Mouse (Mus musculus) liver, postnatal 0 days (tissue): Measurements from ENCODE around the gene Alpk1. TPM values are rescaled to one million over a fixed set of nuclear protein-coding genes. Genes with fewer than 3 reads are reported as not detected.

Experiments used
- ATAC-seq: fragments of 200-750 bp; cut with Nextera tagmentation; 2 replicates; pipeline ENCODE4 v1.8.0; 2017; ENCODE audit warnings: mild to moderate bottlenecking, moderate library complexity
- DNase-seq: peaks from one replicate; pipeline ENCODE4 v3.0.0-alpha.2; 2016
- H3K27ac ChIP-seq: fragments of 300-500 bp; sonication (generic); 2 replicates; pipeline ENCODE4 v1.5.1; 2014; ENCODE audit warnings: antibody characterized with exemption, moderate library complexity, mild to moderate bottlenecking, low read depth
- H3K27me3 ChIP-seq: fragments of 300-500 bp; sonication (generic); 2 replicates; pipeline ENCODE4 v1.6.1; 2014; ENCODE audit warnings: low read length, control low read depth, mixed read lengths; ENCODE audit not compliant: insufficient read depth
- H3K36me3 ChIP-seq: fragments of 300-500 bp; sonication (generic); replicated peaks from 2 replicates; pipeline ENCODE4 v1.6.1; 2014; ENCODE audit warnings: mild to moderate bottlenecking, control low read depth, low read length, moderate library complexity, mixed read lengths; ENCODE audit not compliant: insufficient read depth
- H3K4me1 ChIP-seq: fragments of 300-500 bp; sonication (generic); 2 replicates; pipeline ENCODE4 v1.6.1; 2014; ENCODE audit warnings: antibody characterized with exemption, mild to moderate bottlenecking, control low read depth; ENCODE audit not compliant: insufficient read depth
- H3K4me2 ChIP-seq: fragments of 300-500 bp; sonication (generic); 2 replicates; pipeline ENCODE4 v1.6.1; 2014; ENCODE audit warnings: low read depth, mild to moderate bottlenecking, low read length, moderate library complexity, mixed read lengths
- H3K4me3 ChIP-seq: fragments of 300-500 bp; sonication (generic); 2 replicates; pipeline ENCODE4 v1.5.1; 2014; ENCODE audit warnings: low read depth, low read length
- H3K9ac ChIP-seq: fragments of 300-500 bp; sonication (generic); replicated peaks from 2 replicates; pipeline ENCODE4 v1.6.1; 2014; ENCODE audit warnings: mild to moderate bottlenecking, moderate library complexity
- H3K9me3 ChIP-seq: fragments of 300-500 bp; sonication (generic); 2 replicates; pipeline ENCODE4 v1.6.1; 2016; ENCODE audit warnings: mild to moderate bottlenecking, control low read depth, low read length, mixed read lengths
- CTCF ChIP-seq: sonication (generic); IDR thresholded peaks from 2 replicates; pipeline ENCODE4 v1.5.1; 2016; ENCODE audit warnings: antibody characterized with exemption, low read depth
- EP300 ChIP-seq: IDR thresholded peaks from 2 replicates; pipeline ENCODE4 v1.6.1; 2016; ENCODE audit warnings: antibody characterized with exemption, low read depth, mild to moderate bottlenecking
- WGBS: fragments of 180-500 bp; shearing (Covaris S2); extraction: QIAGEN DNeasy Blood & Tissue Kit; methylation state at CpG from one replicate; pipeline ENCODE4 v1.1.7; 2014; ENCODE audit not compliant: insufficient replicate concordance; 5-methylcytosine and 5-hydroxymethylcytosine counted together
- polyA plus RNA-seq: library from polyadenylated mRNA; unstranded; fragments of >200 nt; fragmentation: Nextera tagmentation; extraction: Ambion mirVana; gene quantifications from 2 replicates; pipeline ENCODE4 v1.2.1, GENCODE M21; 2015

The Alpk1 gene
- polyA plus RNA-seq, 1 experiment from 2014 or later, result 0.39 TPM

DNA sequence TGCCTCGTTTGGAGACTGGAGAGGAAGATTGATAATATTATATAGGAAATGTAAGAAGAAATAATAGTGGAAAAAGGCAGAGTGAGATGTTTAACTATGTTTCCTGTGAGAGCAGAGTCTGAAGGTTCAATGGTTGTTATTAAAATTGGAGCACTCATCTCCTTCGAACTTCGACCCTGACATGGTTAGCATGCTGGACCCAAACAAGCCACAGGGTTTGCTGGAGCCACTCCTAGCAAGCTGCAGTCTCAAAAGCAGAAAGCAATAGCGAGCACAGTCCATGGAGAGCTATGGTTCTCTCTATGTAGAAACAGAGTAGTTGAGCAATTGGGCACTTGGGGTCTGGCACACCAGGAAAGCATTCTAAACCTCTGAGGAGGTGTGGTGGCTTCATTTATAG is 59.4 kb downstream of the Alpk1 start:
- no peak for TF ChIP-seq EP300
- TF ChIP-seq CTCF, result no peak
- H3K27me3 ChIP-seq, result no peaks in the 10 kb centered on the region
- H3K27ac ChIP-seq, result no peak overlapping the region
- no peaks in the 10 kb centered on the region for H3K9me3 ChIP-seq
- ATAC-seq (no peak), DNase-seq (no peak)
- no peaks in the 10 kb centered on the region for H3K4me1 ChIP-seq
- 62% methylated on average over 4 of the region's 4 CpGs for WGBS
- H3K36me3 ChIP-seq, result no peaks in the 10 kb centered on the region
- H3K4me2 ChIP-seq, result no peak overlapping the region
- no peak overlapping the region for H3K9ac ChIP-seq
- no peak overlapping the region for H3K4me3 ChIP-seq

DNA sequence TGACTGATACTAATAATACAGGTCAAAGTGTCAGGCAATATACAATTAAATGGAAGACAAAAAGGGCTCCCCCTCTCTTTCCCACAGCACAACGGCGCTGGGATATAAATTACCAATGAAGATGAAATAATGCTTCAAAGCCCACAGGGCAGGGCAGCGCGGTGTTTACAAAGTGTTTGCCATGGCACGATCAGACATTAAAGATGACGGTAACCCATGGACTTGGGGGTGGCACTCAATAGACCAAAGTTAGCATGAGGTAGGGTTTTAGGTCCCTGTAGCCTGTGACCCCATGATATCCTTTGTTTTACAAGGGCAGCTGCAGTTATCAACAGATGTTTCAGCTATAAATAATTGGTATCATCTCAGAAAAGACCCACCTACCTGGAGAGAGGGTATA is 60.3 kb downstream of the Alpk1 start:
- H3K27me3 ChIP-seq, result no peaks in the 10 kb centered on the region
- H3K4me1 ChIP-seq, result no peaks in the 10 kb centered on the region
- TF ChIP-seq EP300 (no peak), CTCF (no peak)
- DNase-seq, result no peak
- H3K36me3 ChIP-seq, result no peaks in the 10 kb centered on the region
- H3K9ac ChIP-seq, result no peak overlapping the region
- H3K27ac ChIP-seq, result no peak overlapping the region
- H3K4me2 ChIP-seq, result no peak overlapping the region
- H3K4me3 ChIP-seq, result no peak overlapping the region
- no peaks in the 10 kb centered on the region for H3K9me3 ChIP-seq
- WGBS, result 80% methylated on average over 6 of the region's 6 CpGs
- ATAC-seq, result no peak

DNA sequence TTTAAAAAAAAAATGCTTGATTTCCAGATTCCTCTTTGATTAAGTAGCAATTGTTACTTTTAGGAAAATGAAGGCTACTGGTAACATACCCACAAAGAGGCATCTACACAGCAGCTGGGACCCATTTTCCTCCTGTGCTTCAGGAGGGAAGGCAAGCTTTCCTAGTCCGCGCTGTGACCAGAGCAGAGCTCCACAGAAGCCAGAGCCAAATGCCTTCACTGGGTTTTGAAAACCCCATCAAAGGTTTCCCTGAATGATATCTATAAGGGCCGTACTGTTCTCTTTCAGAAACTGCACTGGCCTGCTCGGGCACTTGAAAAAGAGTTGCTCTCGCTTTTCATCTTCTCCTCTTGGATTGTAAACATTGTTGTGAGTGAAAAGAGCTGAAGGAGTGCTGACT is 60.7 kb downstream of the Alpk1 start:
- TF ChIP-seq EP300, result no peak
- TF ChIP-seq CTCF, result no peak
- 73% methylated on average over 5 of the region's 5 CpGs for whole genome bisulfite sequencing
- no peak for DNase-seq
- no peak for ATAC-seq
- no peak overlapping the region for H3K9ac ChIP-seq
- H3K27me3 ChIP-seq, result no peaks in the 10 kb centered on the region
- no peak overlapping the region for H3K4me3 ChIP-seq
- H3K4me2 ChIP-seq, result no peak overlapping the region
- H3K9me3 ChIP-seq, result no peaks in the 10 kb centered on the region
- H3K4me1 ChIP-seq, result no peaks in the 10 kb centered on the region
- H3K27ac ChIP-seq, result no peak overlapping the region
- no peaks in the 10 kb centered on the region for H3K36me3 ChIP-seq

DNA sequence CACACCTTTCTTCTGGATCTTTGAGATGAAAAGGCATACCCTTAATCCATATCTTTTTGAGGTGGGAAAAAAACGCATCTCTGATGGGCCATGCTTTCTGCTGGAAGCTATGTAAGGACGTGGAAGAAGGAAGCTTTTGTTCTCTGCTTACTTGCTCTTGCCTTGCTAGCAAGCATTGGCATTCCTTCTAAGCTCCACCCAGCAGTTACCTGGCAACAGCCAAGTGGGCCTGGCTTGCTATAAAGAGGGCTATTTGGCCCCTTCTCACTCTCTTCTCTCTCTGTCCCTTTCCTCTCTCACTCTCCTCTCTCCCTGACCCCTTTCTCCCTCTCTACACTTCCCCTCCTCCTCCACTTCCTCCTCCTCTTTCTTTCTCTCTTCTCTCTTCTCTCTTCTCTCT is 63.6 kb downstream of the Alpk1 start:
- H3K27me3 ChIP-seq, result no peaks in the 10 kb centered on the region
- 43% methylated on average over 2 of the region's 2 CpGs for WGBS
- no peak overlapping the region for H3K4me2 ChIP-seq
- no peaks in the 10 kb centered on the region for H3K9me3 ChIP-seq
- no peak overlapping the region for H3K27ac ChIP-seq
- no peak overlapping the region for H3K9ac ChIP-seq
- ATAC-seq (no peak), DNase-seq (no peak)
- TF ChIP-seq CTCF (no peak), EP300 (no peak)
- no peaks in the 10 kb centered on the region for H3K4me1 ChIP-seq
- H3K36me3 ChIP-seq, result no peaks in the 10 kb centered on the region
- H3K4me3 ChIP-seq, result no peak overlapping the region

DNA sequence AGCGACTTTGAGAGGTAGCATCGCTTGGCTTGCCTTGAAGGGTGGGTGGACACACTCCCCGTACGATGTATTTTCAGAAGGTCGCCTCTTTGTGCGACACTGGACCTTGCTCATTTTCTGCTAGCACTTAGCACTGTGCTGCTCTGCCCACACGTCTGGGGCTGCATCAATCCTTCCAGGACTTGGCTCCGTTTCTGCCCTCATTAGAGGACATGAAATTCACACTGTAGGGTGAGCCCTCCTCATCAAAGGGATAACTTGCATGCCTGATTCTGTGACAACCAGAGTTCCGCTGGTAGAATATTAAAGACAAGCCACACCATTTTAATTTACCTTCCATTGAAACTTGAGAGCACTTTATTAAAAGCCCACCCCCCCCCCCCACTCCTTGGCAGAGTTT is 67.2 kb downstream of the Alpk1 start:
- no peak for DNase-seq

DNA sequence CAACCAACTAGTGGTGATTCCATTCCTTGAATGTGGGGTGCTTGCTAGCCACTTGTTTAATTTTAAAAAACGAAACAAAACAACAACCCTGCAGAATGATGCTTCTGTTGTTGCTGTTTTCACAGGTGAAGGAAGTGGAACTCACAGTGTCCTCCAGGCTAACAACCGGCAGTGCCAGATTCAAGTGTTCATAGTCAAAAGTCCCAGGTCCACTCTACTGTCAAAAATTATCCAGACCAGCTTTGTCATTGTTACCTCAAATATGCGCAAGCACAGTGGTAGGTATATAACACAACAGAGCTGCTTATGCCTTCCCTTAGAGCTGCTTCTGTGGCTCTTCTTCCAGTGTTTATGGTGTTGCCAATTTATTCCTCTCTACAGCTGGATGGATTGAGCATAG is 68.8 kb downstream of the Alpk1 start:
- Histone ChIP-seq H3K27me3 (0 out of 2 replicates have a peak, but pooled peaks cover 5% of the 10 kb centered on the region), H3K9ac (no peak overlapping the region), H3K4me1 (no peaks in the 10 kb centered on the region), H3K4me2 (no peak overlapping the region), H3K4me3 (no peak overlapping the region), H3K9me3 (no peaks in the 10 kb centered on the region), H3K27ac (no peak overlapping the region), H3K36me3 (no peaks in the 10 kb centered on the region)
- DNase-seq, result no peak
- TF ChIP-seq EP300, result no peak
- TF ChIP-seq CTCF, result no peak
- 74% methylated on average over 3 of the region's 3 CpGs for WGBS
- ATAC-seq, result no peak

More for the DNA sequence above, 67.2 kb downstream of the Alpk1 start:
- no peak overlapping the region for H3K4me3 ChIP-seq
- H3K27me3 ChIP-seq, result no peaks in the 10 kb centered on the region
- ATAC-seq, result no peak
- H3K4me2 ChIP-seq, result no peak overlapping the region
- TF ChIP-seq CTCF (no peak), EP300 (no peak)
- no peaks in the 10 kb centered on the region for H3K36me3 ChIP-seq
- WGBS, result 72% methylated on average over 9 of the region's 9 CpGs
- no peak overlapping the region for H3K27ac ChIP-seq
- no peaks in the 10 kb centered on the region for H3K9me3 ChIP-seq
- H3K4me1 ChIP-seq, result no peaks in the 10 kb centered on the region
- no peak overlapping the region for H3K9ac ChIP-seq

DNA sequence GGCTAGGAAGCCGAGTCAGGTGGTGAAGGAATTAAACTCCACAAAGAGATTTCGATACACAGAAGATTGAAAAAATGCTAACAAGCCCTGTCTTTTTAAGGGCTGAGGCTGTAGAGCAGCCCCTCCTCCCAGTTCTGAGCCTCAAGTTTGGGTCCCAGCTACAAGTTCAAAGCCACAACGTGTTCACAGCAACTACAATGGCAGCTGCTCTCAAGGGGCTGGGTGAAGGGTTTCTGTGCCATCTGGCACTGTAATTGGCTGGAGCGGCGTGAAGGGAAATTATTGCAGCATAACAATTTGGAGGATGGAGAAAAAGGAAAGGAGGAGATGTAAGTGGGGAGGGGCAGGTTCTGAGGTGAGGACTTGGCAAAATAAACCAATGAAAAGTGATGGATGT is 73.2 kb downstream of the Alpk1 start:
- DNase-seq (no peak), ATAC-seq (no peak)
- TF ChIP-seq CTCF (no peak), EP300 (no peak)

More for the DNA sequence above, 73.2 kb downstream of the Alpk1 start:
- no peaks in the 10 kb centered on the region for H3K36me3 ChIP-seq
- H3K27me3 ChIP-seq, result 0 out of 2 replicates have a peak, but pooled peaks cover 5% of the 10 kb centered on the region
- WGBS, result 74% methylated on average over 5 of the region's 5 CpGs
- H3K9me3 ChIP-seq, result no peaks in the 10 kb centered on the region
- H3K27ac ChIP-seq, result no peak overlapping the region
- H3K4me2 ChIP-seq, result no peak overlapping the region
- no peaks in the 10 kb centered on the region for H3K4me1 ChIP-seq
- no peak overlapping the region for H3K4me3 ChIP-seq
- H3K9ac ChIP-seq, result no peak overlapping the region
